Mouse (Mus musculus): ENCODE data around the gene Adgra3. TPM values are rescaled to one million over a fixed set of nuclear protein-coding genes. Genes with fewer than 3 reads are reported as not detected.

The Adgra3 gene
- total RNA-seq, 2 experiments from 2014 or later, result 13.1 to 16.9 TPM

DNA sequence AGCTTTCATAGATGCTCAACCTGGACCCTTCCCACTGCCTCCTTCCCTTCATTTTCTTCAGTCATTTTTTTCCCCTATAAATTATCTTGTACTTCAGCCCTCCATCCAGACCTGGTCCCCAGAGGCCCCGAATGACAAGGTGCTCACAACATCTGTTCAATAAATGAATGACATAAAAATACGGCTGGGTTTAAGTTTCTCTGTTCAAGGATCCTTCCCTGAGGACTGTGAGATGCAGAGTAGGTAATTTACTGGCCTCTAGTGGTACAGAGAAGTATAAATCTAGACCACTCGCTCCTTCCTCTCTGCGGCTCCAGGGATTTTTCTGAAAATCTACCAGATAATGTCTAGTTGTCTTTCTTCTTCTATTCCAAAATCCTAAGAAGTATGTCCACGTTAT is 26.5 kb downstream of the Adgra3 start:
- DNase-seq (ENCODE audit: low spot score in 2 of 2), result no peak

DNA sequence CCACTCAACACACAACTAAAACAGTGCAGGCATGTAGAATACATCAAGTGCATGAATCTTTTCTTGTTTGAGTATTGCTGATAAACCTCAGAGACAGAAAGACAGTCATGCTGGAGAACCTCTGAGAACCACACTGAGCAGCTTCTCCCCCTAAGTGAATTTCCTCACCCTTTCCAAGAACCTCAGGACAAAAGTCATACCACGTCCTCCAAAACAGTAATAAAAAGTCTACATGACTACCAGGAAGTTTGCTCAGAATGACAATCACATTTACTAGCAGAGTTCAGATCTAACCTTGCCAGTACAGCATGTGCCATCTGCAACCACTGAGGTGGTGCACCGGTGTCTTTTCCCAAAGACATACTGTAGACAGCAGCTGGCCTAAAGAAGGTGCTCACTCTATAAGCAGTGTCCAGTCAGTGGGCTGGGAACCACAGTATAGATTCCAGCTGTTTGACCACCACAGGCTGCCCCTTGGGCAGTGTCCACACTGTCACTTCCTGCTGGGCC is 27.0 kb downstream of the Adgra3 start:
- DNase-seq (ENCODE audit: low spot score in 2 of 2), result no peak

DNA sequence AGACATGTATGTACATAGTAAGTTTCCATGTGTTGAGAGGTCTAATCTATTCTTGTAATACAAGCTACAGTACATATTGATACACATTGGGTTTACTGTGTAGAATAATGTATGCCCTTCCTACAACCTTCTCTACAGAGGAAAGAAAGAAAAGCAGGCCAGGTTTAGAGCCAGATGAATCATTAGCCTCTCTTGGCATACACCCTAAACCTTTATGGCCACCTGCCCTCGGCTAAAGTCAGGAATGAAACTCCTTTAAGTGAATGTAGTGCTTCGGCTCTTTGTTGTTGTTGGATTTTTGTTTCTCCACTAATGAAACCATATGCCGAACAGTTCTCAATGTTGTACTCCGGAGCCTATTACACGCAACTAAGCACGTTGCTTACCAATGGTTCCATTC is 27.5 kb downstream of the Adgra3 start:
- DNase-seq (ENCODE audit: low spot score in 2 of 2), result no peak

DNA sequence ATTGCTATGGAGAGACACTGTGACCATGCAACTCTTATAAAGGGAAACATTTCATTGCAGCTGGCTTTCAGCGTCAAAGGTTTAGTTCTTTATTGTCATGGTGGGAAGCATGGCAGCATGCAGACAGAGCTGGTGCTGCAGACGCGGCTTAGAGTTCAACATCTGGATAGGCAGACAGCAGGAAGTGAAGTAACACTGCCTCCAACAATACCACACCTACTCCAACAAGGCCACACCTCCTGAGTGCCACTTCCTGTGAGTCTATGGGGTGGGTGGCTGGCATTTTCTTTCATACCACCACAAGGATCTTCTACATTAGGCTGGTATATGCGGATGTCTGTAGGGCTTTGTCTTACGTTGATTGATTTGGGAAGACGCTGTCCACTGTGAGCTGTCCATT is 29.1 kb downstream of the Adgra3 start:
- no peak for DNase-seq (ENCODE audit: low spot score in 2 of 2)

DNA sequence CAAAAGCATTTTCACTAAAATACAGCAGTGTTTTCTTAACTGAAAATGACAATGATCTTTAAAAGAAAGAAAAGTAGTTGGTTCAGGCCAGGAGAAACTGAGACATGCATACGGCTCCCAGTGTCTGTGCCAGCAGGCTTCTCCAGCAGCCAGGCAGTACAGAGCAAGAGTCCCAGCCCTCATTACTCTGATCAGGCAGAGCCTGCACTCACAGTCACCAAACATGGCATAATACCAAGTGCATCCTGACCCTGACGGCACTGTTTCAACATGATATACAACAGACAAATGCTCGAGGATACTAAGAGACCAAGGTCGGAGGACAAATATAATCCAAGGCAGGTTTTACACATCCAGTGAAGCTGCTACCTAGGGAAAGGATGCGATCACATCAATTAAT is 31.2 kb downstream of the Adgra3 start:
- no peak for DNase-seq (ENCODE audit: low spot score in 2 of 2)

DNA sequence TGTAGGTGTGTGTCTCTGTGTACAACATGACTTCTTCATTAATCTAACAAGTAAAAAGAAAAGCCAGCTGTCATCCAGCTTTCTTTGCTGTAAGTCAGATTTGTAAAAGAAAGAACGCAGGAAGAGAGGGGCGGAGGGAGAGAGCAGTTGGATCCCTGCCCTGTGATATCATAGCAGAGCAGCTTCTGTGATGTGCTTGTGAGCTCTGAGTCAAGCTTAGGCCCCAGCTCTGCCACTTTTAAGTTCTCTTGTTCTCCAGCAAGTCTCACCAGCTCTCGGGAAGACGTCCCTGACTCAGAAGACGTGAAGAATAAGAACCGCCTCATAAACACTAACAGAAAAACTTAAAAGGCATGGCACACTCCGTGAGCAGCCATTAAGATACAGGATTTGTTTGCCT is 31.8 kb downstream of the Adgra3 start:
- no peak for DNase-seq (ENCODE audit: low spot score in 2 of 2)

DNA sequence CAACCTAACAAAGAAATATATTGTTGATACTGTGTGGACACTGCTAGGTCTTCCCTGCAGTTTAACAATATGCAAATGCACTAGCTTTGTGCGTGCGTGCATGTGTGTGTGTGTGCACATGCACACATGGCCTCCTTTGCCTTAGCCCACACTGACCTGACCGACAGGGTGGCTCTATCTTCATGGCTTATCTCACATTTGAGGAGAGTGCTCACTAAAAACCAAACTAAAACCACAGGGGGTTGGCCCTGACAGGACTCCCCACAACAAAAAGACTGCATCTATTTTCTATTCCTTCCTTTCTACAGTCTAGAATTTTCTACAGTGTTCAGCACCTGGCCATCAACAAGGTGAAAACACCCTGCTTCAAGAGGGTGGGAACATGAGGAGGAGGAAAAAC is 32.7 kb downstream of the Adgra3 start:
- no peak for DNase-seq (ENCODE audit: low spot score in 2 of 2)

DNA sequence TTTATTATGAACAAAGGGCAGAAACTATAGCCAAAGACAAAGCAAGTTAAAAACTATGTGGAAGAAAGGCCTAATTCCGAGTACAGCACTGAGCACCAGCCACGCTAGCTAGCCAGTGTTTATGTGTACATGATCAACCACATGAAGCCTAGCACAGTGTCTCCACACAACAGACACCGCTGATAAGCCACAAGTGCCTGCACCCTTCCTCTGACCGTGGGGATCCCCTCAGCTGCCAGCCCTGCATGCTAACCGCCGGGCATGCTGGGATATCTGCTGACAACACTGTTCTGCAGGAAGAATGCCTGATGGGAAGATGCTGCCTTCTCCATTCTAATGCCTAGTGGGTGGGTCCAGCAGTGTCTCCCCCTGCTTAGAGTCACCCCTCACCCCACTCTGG is 34.7 kb downstream of the Adgra3 start:
- DNase-seq (ENCODE audit: low spot score in 2 of 2), result no peak

DNA sequence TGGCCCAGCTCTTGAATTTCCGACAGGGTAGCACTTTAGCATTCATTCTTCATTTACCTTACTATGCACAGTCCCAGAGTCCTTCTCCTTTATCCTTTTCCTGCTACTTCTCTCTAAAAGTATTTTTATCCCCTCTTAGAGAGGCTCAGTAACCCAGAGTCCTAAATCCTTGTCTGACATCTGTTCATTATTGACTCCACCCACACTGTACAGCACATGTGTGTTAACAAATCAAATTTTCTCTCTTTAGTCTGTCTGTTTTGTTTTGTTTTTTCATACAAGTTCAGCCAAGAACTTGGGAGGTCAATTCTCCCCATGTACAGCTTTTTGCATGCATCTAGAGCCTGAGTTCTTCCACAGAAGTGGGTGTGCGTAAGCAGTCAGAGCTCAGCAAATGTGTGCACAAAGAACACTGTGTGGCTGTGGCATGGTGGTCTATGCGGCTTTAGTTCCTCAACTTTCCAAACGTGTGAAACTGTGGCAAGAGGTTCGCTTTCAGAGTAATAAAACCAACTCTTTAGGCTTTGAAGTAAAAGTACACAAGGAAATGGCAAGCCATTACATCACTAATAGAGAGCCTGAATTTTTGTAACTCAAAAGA is 42.7 kb downstream of the Adgra3 start:
- DNase-seq (ENCODE audit: low spot score in 2 of 2), result no peak

DNA sequence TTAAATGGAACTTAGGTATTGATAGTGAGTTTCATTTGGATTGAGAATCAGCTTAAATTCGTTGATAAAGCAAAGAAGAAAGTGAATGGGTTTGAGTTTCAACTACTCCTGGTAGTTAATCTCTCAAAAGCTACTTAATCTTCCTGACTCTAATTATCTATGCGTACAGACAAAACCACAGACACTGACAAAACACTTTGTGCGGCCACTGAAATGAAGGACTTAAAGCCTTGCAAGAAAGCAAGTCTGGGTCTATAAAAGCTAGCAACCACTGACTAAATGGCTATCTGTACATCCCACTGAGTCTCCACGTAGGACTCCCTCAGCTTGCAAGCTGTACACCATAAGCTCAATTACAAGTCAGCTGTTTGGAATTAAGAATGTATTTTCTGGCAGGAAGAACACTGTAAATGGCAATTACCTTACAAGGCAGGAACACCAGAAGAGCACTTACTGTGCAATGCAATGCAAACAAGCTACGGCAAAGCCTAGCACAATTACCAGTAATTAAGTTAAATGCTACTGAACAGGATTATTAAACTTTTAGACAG is 43.6 kb downstream of the Adgra3 start:
- no peak for DNase-seq (ENCODE audit: low spot score in 2 of 2)

DNA sequence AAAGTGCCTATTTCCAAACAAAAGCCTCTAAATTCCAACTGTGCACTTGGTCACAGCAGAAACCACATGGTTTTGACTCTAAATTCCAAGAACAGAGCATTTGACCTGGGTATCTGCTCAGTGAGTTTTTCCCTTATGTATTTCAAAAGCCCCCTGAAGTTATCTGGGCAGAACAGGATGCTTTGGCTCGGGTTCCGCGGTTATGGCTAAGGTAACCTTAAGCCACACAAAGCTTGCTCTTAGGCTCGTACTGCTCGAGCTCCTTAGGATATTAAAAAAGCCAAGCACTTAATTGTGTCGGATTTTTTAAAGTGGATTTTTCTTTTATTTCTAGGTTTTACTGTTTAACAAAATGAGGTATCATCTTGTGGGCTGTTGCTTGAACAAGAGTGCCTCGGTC is 44.1 kb downstream of the Adgra3 start:
- DNase-seq (ENCODE audit: low spot score in 2 of 2), result no peak

DNA sequence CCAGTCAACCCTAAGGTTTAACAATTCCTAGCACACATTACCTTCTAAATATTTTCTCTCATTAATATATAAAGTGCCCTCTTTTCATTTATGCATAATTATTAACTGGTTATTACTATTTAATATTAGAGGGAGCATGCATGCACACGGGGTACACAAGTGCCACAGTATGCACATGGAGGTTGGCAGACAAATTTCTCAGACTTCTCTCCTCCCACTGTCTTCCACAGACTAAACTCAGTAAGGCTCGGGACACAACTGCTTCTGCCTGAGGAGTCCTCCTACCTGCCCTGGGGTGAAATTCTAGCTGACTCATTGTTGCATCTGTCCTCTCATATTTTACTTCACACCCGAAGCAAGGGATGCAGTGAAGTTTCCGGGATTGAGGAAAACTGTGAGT is 44.8 kb downstream of the Adgra3 start:
- DNase-seq (ENCODE audit: low spot score in 2 of 2), result no peak

DNA sequence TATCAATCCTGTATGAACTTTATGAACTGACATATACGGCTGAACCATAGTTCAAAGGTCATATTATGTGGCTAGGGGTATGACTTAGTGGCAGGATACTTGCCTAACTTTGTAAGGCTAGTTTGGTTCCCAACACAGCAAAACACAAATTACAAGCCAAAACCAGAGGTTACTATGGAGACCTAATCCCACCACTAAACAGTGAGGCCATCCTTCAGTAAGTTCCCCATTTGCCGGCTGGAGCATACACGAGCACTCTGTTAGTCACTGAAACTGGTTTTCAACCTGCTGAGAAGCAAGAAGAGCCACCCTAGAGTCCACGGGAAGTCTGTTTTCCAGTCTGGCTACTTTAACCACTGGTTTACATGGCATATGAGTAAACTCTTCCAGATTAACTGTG is 50.0 kb downstream of the Adgra3 start:
- DNase-seq (ENCODE audit: low spot score in 2 of 2), result no peak

DNA sequence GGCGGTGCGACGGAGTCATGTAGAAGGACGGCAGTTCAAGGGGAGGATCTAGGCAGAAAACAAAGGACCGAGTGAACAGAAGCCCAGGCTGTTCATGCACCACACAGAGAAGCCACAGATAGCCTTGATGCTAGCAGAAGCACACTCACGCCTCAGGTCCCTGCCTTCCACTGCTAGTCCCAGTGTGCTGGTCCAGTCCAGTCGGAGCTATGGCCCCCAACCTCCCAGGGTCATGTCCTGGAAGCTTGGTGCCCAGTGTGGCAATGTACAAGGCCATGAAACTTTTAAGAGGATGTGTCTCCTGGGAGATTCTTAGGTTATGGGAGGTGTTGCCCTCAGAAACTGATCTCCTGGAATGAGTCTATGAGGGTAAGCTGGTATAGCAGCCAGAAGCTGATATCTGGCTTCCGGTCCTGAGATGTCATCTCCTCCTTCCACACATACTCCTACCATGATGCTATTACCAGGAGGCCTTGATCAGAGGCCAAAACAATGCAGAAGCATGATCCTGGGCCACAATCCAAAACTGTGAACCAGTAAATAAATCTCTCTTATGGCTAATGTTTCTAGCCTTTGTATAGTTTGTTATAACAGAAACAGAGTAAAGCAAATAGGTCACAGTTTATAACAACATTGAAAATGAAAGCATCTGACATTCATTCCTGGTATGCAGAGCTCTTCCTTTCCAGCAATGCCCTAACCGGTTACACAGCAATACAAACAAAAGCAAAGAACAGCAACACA is 51.7 kb downstream of the Adgra3 start:
- no peak for DNase-seq (ENCODE audit: low spot score in 2 of 2)

DNA sequence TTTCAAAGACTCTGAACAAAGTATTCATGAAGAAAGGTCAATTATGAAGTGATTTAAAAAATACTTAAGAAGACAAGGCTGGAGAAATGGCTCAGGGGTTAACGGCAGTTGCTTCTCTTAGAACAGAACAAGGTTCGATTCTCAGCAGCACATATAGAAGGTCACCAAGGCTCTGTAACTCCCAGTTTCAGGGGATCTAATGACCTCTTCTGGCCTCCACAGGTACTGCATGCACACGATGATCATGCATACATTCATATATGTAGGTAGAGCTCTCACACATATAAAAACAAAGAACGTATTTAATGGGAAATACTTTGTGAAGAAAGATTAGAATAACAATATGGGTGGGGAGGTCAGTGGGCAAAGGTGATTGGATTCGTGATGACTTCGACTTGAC is 56.5 kb downstream of the Adgra3 start:
- DNase-seq (ENCODE audit: low spot score in 2 of 2), result no peak

DNA sequence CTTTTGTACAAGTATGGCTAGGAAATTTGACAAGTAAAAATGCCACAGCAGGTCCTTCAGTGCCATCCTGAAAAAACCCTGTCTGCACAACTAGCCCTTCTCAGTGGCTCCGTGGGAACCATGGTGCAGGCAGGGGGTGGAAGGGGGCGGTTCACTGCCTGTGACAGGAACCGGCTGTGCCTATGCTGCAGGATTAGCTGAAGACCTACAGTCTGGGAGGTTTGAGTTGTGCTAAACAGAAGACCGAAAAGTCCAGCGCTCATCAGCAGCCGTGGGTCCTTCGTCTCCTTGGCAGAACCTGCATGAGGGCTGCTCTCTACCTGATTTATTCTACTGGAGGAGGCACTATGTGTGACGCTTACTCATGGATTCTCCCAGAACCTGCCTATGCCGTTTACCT is 59.0 kb downstream of the Adgra3 start:
- DNase-seq (ENCODE audit: low spot score in 2 of 2), result no peak

DNA sequence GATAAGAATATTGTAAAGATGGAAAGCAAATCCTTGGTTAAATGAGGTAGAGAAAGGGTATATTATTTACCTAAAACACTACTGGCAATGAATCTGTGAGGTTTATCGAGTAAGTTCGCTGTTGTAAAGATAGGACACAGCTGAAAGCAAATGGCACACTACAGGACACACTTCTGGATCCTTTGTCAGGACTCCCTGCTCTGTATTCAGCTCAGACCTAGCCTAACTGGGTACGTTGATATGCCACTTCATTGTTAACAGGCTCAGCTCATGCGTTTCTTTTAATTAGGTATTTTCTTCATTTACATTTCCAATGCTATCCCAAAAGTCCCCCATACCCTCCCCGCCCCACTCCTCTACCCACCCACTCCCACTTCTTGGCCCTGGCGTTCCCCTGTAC is 61.8 kb downstream of the Adgra3 start:
- DNase-seq (ENCODE audit: low spot score in 2 of 2), result no peak

DNA sequence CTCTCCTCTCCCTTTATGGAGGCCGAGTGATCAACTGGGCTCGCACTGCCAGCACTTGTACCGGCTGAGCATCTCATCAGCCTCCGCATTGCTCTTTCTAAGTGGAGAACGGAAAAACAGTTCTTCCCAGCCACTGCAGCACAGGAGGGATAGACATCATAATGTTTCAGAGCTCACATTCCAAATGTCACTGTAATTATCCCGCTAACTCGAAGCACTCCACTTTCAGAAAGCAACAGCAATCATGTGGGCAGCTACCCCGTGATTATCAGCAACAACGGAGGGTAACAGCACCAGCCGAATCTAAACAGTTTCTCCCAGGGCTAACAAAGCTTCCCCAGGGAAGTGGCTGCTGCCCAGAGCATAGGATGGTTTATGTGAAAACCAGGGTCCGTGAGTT is 62.3 kb downstream of the Adgra3 start:
- peak; percentile 12 to 55 for DNase-seq (ENCODE audit: low spot score in 2 of 2)

DNA sequence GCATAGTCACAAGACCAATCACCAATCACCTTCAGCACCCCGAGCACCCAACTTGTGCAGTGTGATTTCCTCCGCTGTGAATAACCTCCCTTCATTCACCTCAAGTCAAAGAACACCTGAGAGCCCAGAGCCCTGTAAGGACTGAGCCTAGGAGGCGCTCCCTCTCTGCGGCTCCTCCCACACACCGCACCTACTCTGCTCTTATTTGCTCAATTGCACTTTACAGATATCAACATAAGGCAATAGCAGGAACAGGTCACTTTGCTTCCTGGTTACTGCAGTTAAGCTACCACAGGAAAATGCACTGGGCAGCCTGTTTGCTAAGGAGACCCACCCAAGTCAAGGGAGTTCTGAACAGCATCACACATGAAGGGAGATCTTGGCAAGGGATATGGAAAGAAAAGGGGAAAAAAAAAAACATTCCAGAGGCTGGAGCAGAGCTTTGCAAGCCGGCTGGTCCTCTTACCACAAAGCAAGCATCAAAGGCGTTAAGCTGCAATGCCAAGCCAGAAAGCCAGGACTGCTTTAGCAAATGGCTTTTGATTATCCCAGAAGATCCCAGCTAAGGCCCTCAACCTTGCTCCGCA is 68.0 kb downstream of the Adgra3 start:
- DNase-seq (ENCODE audit: low spot score in 2 of 2), result no peak

DNA sequence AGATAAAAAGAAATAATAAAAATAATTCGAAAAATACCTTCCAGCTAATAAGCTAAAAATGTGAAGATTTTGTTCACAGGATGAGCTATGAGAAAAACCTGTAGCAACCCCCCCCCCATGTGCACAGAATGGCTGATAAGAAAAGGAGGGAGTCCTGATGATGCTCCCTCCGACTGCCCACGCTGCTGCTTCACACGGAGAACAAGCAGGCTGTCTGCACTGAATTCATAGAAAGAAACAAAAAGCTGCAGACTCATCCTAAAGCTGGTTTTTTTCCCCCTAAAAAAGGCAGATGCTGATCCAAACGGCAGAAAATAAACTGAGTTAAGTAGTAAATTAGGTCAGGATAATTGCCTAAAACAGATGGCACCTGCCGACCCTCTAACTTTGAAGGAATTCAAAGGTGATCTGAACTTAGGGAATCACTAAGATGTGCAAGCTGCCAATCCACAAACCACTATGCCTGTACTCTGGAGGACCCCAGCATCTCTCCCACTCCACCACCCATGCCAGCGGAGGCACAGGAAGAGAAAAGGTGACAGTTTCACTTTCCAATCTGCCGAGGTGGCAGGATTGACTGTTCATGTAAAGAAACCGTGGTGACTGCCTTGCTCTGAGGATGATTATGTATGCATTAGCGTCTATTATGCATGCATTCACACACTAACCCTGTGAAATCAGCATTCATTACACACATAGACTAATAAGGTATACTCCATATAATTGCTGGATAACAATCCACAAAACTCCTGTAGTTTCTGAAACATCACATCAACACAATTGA is 70.6 kb downstream of the Adgra3 start:
- peak; percentile 19 to 45 for DNase-seq (ENCODE audit: low spot score in 2 of 2)

DNA sequence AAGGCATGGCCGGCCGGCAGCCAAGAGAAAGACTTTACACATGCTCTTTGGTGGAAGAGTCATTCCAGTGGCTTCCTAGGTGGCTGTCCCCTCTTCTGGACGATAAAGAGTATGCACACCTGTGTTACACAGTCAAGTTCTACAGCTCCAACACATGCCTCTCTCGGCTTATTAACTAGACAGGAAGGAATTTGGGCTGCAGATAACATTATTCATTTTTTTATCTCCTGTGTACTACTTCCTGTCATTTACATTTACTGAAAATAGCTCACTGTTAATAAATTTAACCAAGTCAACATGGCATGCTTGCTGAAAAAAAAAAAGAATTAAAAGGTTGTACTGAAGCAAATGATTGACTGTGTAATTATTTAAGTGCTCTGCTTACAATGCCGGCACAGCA is 78.1 kb downstream of the Adgra3 start:
- no peak for DNase-seq (ENCODE audit: low spot score in 2 of 2)

DNA sequence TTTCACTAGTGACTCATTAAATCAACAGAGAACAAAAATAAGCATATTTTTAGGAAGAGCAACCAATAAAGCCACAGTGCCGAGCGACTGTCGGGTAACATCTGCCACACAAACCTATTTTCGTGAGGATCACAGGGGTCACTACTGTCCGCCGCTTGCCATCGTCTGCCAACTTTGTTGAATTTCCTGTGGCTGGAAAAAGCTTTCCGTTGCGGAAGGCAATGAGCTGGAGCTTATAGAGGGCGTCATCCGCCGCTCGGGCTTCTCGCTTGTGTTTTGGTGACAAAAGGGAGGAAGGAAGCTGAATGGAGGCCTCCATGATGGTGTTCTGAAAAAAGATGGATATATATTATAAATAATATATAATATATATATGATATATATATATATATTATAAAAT is 79.6 kb downstream of the Adgra3 start:
- no peak for DNase-seq (ENCODE audit: low spot score in 2 of 2)
